In genomic region chr9:88092561-88092960, GRCm38 (mm10) we compare ENCODE assay signal across 22 mouse cellular contexts.
DNase-seq lines count a peak whose midpoint lies in the region; ATAC-seq and TF ChIP-seq lines count a peak whose summit lies in the region.
"Had no signal": no experiment of that assay in that cellular context is flagged by ENCODE, and none has a peak within 500 bp of the region (broad histone marks: within the 10 kb centered on the region; RNA-seq: fewer than 3 reads in every experiment).

No protein-coding gene starts in this region.

- H3K4me1 ChIP-seq in heart, embryonic 16.5 days (ENCODE audit: control insufficient read depth, insufficient read depth, low read length), result no peaks in the 10 kb centered on the region
- peaks cover 2% of the 10 kb centered on the region; the same call in 1 of the 2 replicates for H3K4me1 ChIP-seq in brown adipose tissue, adult 24 weeks (ENCODE audit: control insufficient read depth, insufficient read depth, insufficient read length, low read length)
- H3K4me1 ChIP-seq: forebrain, embryonic 12.5 days; forebrain, embryonic 15.5 days; hindbrain, embryonic 12.5 days; hindbrain, embryonic 15.5 days had no signal

- 0 out of 2 replicates have a peak, but pooled peaks have one; percentile 21 for ATAC-seq in heart, embryonic 16.5 days (replicated peaks; ENCODE audit: extremely low read depth, insufficient read depth, low FRiP score)
- ATAC-seq in megakaryocyte-erythroid progenitor cell, adult 5-6 weeks (replicated peaks; ENCODE audit: low FRiP score, low TSS enrichment, poor library complexity, severe bottlenecking), result no peak
- ATAC-seq: forebrain, embryonic 15.5 days; intestine, postnatal 0 days had no signal

- H3K79me3 ChIP-seq in C2C12 (ENCODE audit: low read depth), result no peaks in the 10 kb centered on the region

- no peak for DNase-seq in heart, postnatal 4 days
- no peak for DNase-seq in layer of hippocampus, adult 8-10 months (ENCODE audit: low spot score in 2 of 2)
- DNase-seq: adrenal gland, adult 2 months; adrenal gland, postnatal 14 days; cerebellum, adult 18-20 months; cerebellum, adult 9-10 months; cerebellum, postnatal 14 days; gastrocnemius, postnatal 25 days; heart, adult 18-20 months; kidney, adult 2 months had no signal

- no peaks in the 10 kb centered on the region for H3K36me3 ChIP-seq in heart, embryonic 16.5 days (ENCODE audit: control insufficient read depth, insufficient read depth)
- H3K36me3 ChIP-seq in C2C12 (ENCODE audit: control insufficient read depth, insufficient read depth), result no peaks in the 10 kb centered on the region
- H3K36me3 ChIP-seq: forebrain, embryonic 12.5 days; forebrain, embryonic 15.5 days; G1E; heart, embryonic 10.5 days; hindbrain, embryonic 12.5 days; hindbrain, embryonic 15.5 days had no signal

- H3K9ac ChIP-seq in heart, embryonic 16.5 days (ENCODE audit: low read length), result no peak overlapping the region
- H3K9ac ChIP-seq: forebrain, embryonic 12.5 days; forebrain, embryonic 15.5 days; hindbrain, embryonic 12.5 days; hindbrain, embryonic 15.5 days had no signal

- no peak overlapping the region for H3K4me2 ChIP-seq in heart, embryonic 16.5 days (ENCODE audit: low read depth, low read length)
- H3K4me2 ChIP-seq: forebrain, embryonic 12.5 days; forebrain, embryonic 15.5 days; hindbrain, embryonic 12.5 days; hindbrain, embryonic 15.5 days had no signal

- no peak overlapping the region for H3K4me3 ChIP-seq in heart, embryonic 16.5 days (ENCODE audit: low read length)
- no peak overlapping the region for H3K4me3 ChIP-seq in C2C12 (ENCODE audit: insufficient read depth, poor library complexity, severe bottlenecking)
- no peak overlapping the region for H3K4me3 ChIP-seq in brown adipose tissue, adult 24 weeks (ENCODE audit: insufficient read depth, low read depth, low read length)
- H3K4me3 ChIP-seq: forebrain, embryonic 12.5 days; forebrain, embryonic 15.5 days; heart, embryonic 10.5 days; hindbrain, embryonic 12.5 days; hindbrain, embryonic 15.5 days had no signal

- H3K27ac ChIP-seq in heart, embryonic 16.5 days (ENCODE audit: low read length), result peak overlapping the region; percentile 33; the same call in 1 of the 2 replicates
- H3K27ac ChIP-seq in brown adipose tissue, adult 24 weeks (replicated peaks; ENCODE audit: low read depth, low read length), result peak overlapping the region; percentile 55; the same call in 1 of the 2 replicates
- H3K27ac ChIP-seq: forebrain, embryonic 12.5 days; forebrain, embryonic 15.5 days; heart, embryonic 10.5 days; hindbrain, embryonic 12.5 days; hindbrain, embryonic 15.5 days had no signal

- WGBS in heart, embryonic 16.5 days, result 58% methylated on average over 4 of the region's 4 CpGs

- H3ac ChIP-seq in C2C12 (ENCODE audit: control insufficient read depth, insufficient read length, low read depth), result no peak overlapping the region

- H3K79me2 ChIP-seq in C2C12 (ENCODE audit: control insufficient read depth, insufficient read depth), result no peaks in the 10 kb centered on the region

- no peaks in the 10 kb centered on the region for H3K9me3 ChIP-seq in heart, embryonic 16.5 days (replicated peaks; ENCODE audit: control insufficient read depth, low read length)
- H3K9me3 ChIP-seq: forebrain, embryonic 12.5 days; forebrain, embryonic 15.5 days; G1E; heart, embryonic 10.5 days; hindbrain, embryonic 12.5 days; hindbrain, embryonic 15.5 days had no signal

- no peak for TF ChIP-seq CTCF in C2C12 (IDR thresholded peaks at IDR 0.05; ENCODE audit: control insufficient read depth, insufficient read depth, insufficient read length)

- H3K27me3 ChIP-seq in heart, embryonic 16.5 days (ENCODE audit: control insufficient read depth, insufficient read depth, low read length), result no peaks in the 10 kb centered on the region; the same call in 1 of the 2 replicates
- H3K27me3 ChIP-seq in C2C12 (ENCODE audit: control insufficient read depth, insufficient read depth, insufficient read length), result no peaks in the 10 kb centered on the region
- H3K27me3 ChIP-seq: CH12.LX; forebrain, embryonic 12.5 days; forebrain, embryonic 15.5 days; hindbrain, embryonic 12.5 days; hindbrain, embryonic 15.5 days had no signal

TF ChIP-seq in C2C12, 6 proteins besides CTCF, POLR2A, EP300 and RAD21:
- TF ChIP-seq CEBPB (IDR thresholded peaks at IDR 0.05; ENCODE audit: low read depth) (peak; percentile 87), FOSL1 (IDR thresholded peaks at IDR 0.05; ENCODE audit: insufficient read depth, low read length, poor library complexity, severe bottlenecking) (no peak)
